8 mouse cellular contexts compared by ENCODE assay signal in the genomic region with DNA sequence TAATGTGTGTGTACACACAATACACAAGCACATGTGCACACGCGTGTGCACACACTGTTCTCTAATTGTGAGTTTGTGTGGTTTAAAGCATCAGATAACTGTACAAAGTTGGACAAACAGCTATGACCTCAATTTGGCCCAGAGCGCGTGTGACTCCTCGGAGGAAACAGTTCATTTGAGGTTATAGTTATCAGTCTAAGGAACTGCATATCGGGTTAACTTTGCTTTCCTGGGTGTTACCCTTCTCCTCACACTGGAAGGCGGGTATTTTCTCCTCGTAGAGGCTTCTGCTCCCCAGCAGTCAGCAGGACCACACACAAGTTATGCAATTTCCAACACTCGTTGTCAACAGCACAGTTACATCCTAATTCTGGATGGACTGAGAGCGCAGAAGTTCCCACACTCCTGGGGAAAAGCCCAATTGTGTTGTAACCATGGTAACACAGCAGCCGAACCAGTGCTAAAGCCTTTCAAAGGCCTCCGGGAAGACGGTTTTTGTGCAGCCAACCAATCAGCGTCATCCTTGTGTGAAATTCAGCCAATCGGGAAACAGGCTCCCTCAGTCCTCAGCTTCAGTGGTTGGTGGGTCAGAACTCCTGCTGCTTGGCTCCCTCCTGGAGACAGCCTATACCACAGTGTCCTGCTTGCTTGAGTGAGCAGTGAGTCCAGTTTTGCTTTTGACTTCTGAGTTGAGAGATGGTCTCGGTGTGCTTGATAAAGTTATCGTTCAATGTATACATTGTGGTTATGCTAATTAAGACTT.
DNase-seq lines count a peak whose midpoint lies in the region; ATAC-seq and TF ChIP-seq lines count a peak whose summit lies in the region.

No protein-coding gene starts in this region.

- H3K9ac ChIP-seq in kidney, embryonic 14.5 days (ENCODE audit: low read depth, low read length) = no peak overlapping the region
- no peak overlapping the region for H3K9ac ChIP-seq in limb, embryonic 11.5 days (ENCODE audit: low read length)
- no peak overlapping the region for H3K9ac ChIP-seq in midbrain, embryonic 16.5 days (ENCODE audit: low read depth, low read length)

- no peaks in the 10 kb centered on the region for H3K36me3 ChIP-seq in kidney, embryonic 14.5 days (ENCODE audit: control insufficient read depth, insufficient read depth, low read length)
- H3K36me3 ChIP-seq in limb, embryonic 11.5 days (ENCODE audit: control insufficient read depth, insufficient read depth, low read length) = no peaks in the 10 kb centered on the region
- H3K36me3 ChIP-seq in midbrain, embryonic 16.5 days (ENCODE audit: control insufficient read depth, insufficient read depth, low read length) = no peaks in the 10 kb centered on the region

- H3K4me1 ChIP-seq in lung, adult 2 months (ENCODE audit: control insufficient read depth, insufficient read depth, low read length) = no peaks in the 10 kb centered on the region
- 0 out of 2 replicates have a peak, but pooled peaks cover 3% of the 10 kb centered on the region for H3K4me1 ChIP-seq in kidney, embryonic 14.5 days (ENCODE audit: control insufficient read depth, insufficient read depth, low read length)
- H3K4me1 ChIP-seq in limb, embryonic 11.5 days (ENCODE audit: control insufficient read depth, insufficient read depth, low read length) = peaks cover 4% of the 10 kb centered on the region; the same call in 1 of the 2 replicates
- H3K4me1 ChIP-seq in midbrain, embryonic 16.5 days (ENCODE audit: control insufficient read depth, insufficient read depth, low read length) = peaks cover 11% of the 10 kb centered on the region

- ATAC-seq in kidney, embryonic 14.5 days (ENCODE audit: low FRiP score, low TSS enrichment) = peak; percentile 83
- ATAC-seq in limb, embryonic 11.5 days (ENCODE audit: insufficient number of reproducible peaks, low FRiP score, low TSS enrichment, low read depth) = peak; percentile 65; the same call in 1 of the 2 replicates
- peak; percentile 97 for ATAC-seq in midbrain, embryonic 16.5 days

- no peak for TF ChIP-seq POLR2A in lung, adult 2 months (IDR thresholded peaks at IDR 0.05; ENCODE audit: borderline replicate concordance, extremely low read depth, low read depth, low read length)

- DNase-seq in lung, adult 18-20 months = peak; percentile 63 to 67
- no peak for DNase-seq in lung, adult 2 months
- peak; percentile 87 for DNase-seq in embryo, embryonic 11 days
- DNase-seq in gastrocnemius, postnatal 10 days = peak; percentile 39
- peak; percentile 62 for DNase-seq in limb, embryonic 11.5 days (ENCODE audit: low spot score)
- peak; percentile 70 to 71 for DNase-seq in spleen, postnatal 36 days (ENCODE audit: low spot score in 2 of 2)

- H3K4me3 ChIP-seq in lung, adult 2 months (replicated peaks; ENCODE audit: extremely low read depth, low read depth, low read length) = no peak overlapping the region
- no peak overlapping the region for H3K4me3 ChIP-seq in kidney, embryonic 14.5 days (ENCODE audit: low read length)
- H3K4me3 ChIP-seq in limb, embryonic 11.5 days (ENCODE audit: low read depth, low read length) = no peak overlapping the region
- H3K4me3 ChIP-seq in midbrain, embryonic 16.5 days (ENCODE audit: low read depth, low read length) = peak overlapping the region; percentile 27

- H3K27ac ChIP-seq in kidney, embryonic 14.5 days (ENCODE audit: low read depth, low read length) = no peak overlapping the region
- H3K27ac ChIP-seq in limb, embryonic 11.5 days (replicated peaks; ENCODE audit: low read depth, low read length) = no peak overlapping the region
- peak overlapping the region; percentile 36; the same call in 1 of the 2 replicates for H3K27ac ChIP-seq in midbrain, embryonic 16.5 days (ENCODE audit: low read length)

- H3K27me3 ChIP-seq in kidney, embryonic 14.5 days (ENCODE audit: control insufficient read depth, insufficient read depth, low read length) = no peaks in the 10 kb centered on the region
- H3K27me3 ChIP-seq in limb, embryonic 11.5 days (ENCODE audit: control insufficient read depth, insufficient read depth, low read length) = no peaks in the 10 kb centered on the region
- no peaks in the 10 kb centered on the region for H3K27me3 ChIP-seq in midbrain, embryonic 16.5 days (ENCODE audit: control insufficient read depth, insufficient read depth, low read depth, low read length)

- WGBS in lung, adult 2 months = 47% methylated on average over 17 of the region's 17 CpGs
- 50% methylated on average over 17 of the region's 17 CpGs for WGBS in kidney, embryonic 14.5 days
- WGBS in limb, embryonic 11.5 days = 60% methylated on average over 17 of the region's 17 CpGs
- 15% methylated on average over 17 of the region's 17 CpGs for WGBS in midbrain, embryonic 16.5 days

- TF ChIP-seq CTCF in lung, adult 2 months (IDR thresholded peaks at IDR 0.05; ENCODE audit: insufficient read depth, low read length) = no peak

- no peaks in the 10 kb centered on the region for H3K9me3 ChIP-seq in kidney, embryonic 14.5 days (ENCODE audit: control insufficient read depth, low read length)
- no peaks in the 10 kb centered on the region for H3K9me3 ChIP-seq in limb, embryonic 11.5 days (ENCODE audit: control insufficient read depth, low read length)
- no peaks in the 10 kb centered on the region for H3K9me3 ChIP-seq in midbrain, embryonic 16.5 days (replicated peaks; ENCODE audit: control insufficient read depth, low read length, poor library complexity, severe bottlenecking)

- no peak overlapping the region for H3K4me2 ChIP-seq in kidney, embryonic 14.5 days (replicated peaks; ENCODE audit: low read depth, low read length)
- no peak overlapping the region for H3K4me2 ChIP-seq in limb, embryonic 11.5 days (ENCODE audit: low read depth, severe bottlenecking)
- peak overlapping the region; percentile 57 for H3K4me2 ChIP-seq in midbrain, embryonic 16.5 days (ENCODE audit: low read length)
